Mouse (Mus musculus): ENCODE measurements around the gene Olfr1512. TPM values are rescaled to one million over a fixed set of nuclear protein-coding genes. Genes with fewer than 3 reads are reported as not detected.
"Not testable (repeated sequence)": the region's sequence is repeated elsewhere in the genome, so short reads cannot be mapped to it uniquely, and the experiment has no call there.

The Olfr1512 gene
- total RNA-seq (2018; cell fraction: chromatin; rRNA removed): not detected
- total RNA-seq (2018; cell fraction: cytosol; rRNA removed): not detected
- total RNA-seq (2018; cell fraction: nucleus; rRNA removed): not detected
- polyA plus RNA-seq (2018): not detected in 3 replicates

GRCm38 (mm10) chr14:52379068-52379467 is at the start of gene Olfr1512:
Olfr1512 (minus strand) TSS chr14:52379168.
- WGBS (ENCODE audit: missing documents): 83% methylated on average over 2 of the region's 2 CpGs
- Histone ChIP-seq H3K27ac (no peak within 1 kb of the TSS), H3K4me3 (ENCODE audit: inconsistent target) (no peak within 1 kb of the TSS), H3K79me2 (ENCODE audit: inconsistent target) (no peaks in the 10 kb centered on the region), H3K36me3 (ENCODE audit: inconsistent target) (no peaks in the 10 kb centered on the region)

- no peaks in the 10 kb centered on the region for H3K36me3 ChIP-seq (ENCODE audit: inconsistent target)
- WGBS (ENCODE audit: missing documents): 83% methylated on average over 1 of the region's 1 CpGs
- H3K27ac ChIP-seq: no peak overlapping the region
- H3K79me2 ChIP-seq (ENCODE audit: inconsistent target): no peaks in the 10 kb centered on the region
- H3K4me3 ChIP-seq (ENCODE audit: inconsistent target): no peak overlapping the region
Observed at GRCm38 (mm10) chr14:52427686-52428085, 48.7 kb upstream of the Olfr1512 start.

- Histone ChIP-seq H3K4me3 (ENCODE audit: inconsistent target) (no peak within 1 kb of the TSS), H3K36me3 (ENCODE audit: inconsistent target) (no peaks in the 10 kb centered on the region), H3K79me2 (ENCODE audit: inconsistent target) (no peaks in the 10 kb centered on the region), H3K27ac (no peak within 1 kb of the TSS)
- 92% methylated on average over 3 of the region's 3 CpGs for WGBS (ENCODE audit: missing documents)
Observed at GRCm38 (mm10) chr14:52414273-52414672, 35.3 kb upstream of the Olfr1512 start, which contains the start of gene Olfr1510. Olfr1510 (minus strand) TSS chr14:52414373.

- not testable (repeated sequence) for H3K79me2 ChIP-seq (ENCODE audit: inconsistent target); H3K4me3 ChIP-seq (ENCODE audit: inconsistent target); H3K36me3 ChIP-seq (ENCODE audit: inconsistent target); H3K27ac ChIP-seq
- WGBS (ENCODE audit: missing documents): 45% methylated on average over 2 of the region's 10 CpGs
Observed at GRCm38 (mm10) chr14:52410142-52410919, 31.4 kb upstream of the Olfr1512 start.

GRCm38 (mm10) chr14:52397279-52397678 is 18.3 kb upstream of the Olfr1512 start, which contains the start of gene Olfr1511:
Olfr1511 (minus strand) TSS chr14:52397379.
- WGBS (ENCODE audit: missing documents): 85% methylated on average over 4 of the region's 4 CpGs
- Histone ChIP-seq H3K36me3 (ENCODE audit: inconsistent target) (no peaks in the 10 kb centered on the region), H3K4me3 (ENCODE audit: inconsistent target) (no peak within 1 kb of the TSS), H3K27ac (no peak within 1 kb of the TSS), H3K79me2 (ENCODE audit: inconsistent target) (no peaks in the 10 kb centered on the region)

- not testable (repeated sequence) for H3K79me2 ChIP-seq (ENCODE audit: inconsistent target); H3K36me3 ChIP-seq (ENCODE audit: inconsistent target); H3K27ac ChIP-seq; H3K4me3 ChIP-seq (ENCODE audit: inconsistent target)
- WGBS (ENCODE audit: missing documents): 30% methylated on average over 8 of the region's 9 CpGs
Observed at GRCm38 (mm10) chr14:52390084-52390848, 11.3 kb upstream of the Olfr1512 start.

- no peak overlapping the region for H3K4me3 ChIP-seq (ENCODE audit: inconsistent target)
- WGBS (ENCODE audit: missing documents): 97% methylated on average over 3 of the region's 3 CpGs
Observed at GRCm38 (mm10) chr14:52368741-52369140, 10.2 kb downstream of the Olfr1512 start.

GRCm38 (mm10) chr14:52356308-52356707 is 22.7 kb downstream of the Olfr1512 start, which contains the start of gene Olfr1513:
Olfr1513 (minus strand) TSS chr14:52356408.
- H3K4me3 ChIP-seq (ENCODE audit: inconsistent target): no peak within 1 kb of the TSS
- WGBS (ENCODE audit: missing documents): 73% methylated on average over 4 of the region's 4 CpGs

More at GRCm38 (mm10) chr14:52368741-52369140, 10.2 kb downstream of the Olfr1512 start:
- Histone ChIP-seq H3K79me2 (ENCODE audit: inconsistent target) (no peaks in the 10 kb centered on the region), H3K36me3 (ENCODE audit: inconsistent target) (no peaks in the 10 kb centered on the region), H3K27ac (no peak overlapping the region)

GRCm38 (mm10) chr14:52339512-52339852 is 39.5 kb downstream of the Olfr1512 start:
- no peak overlapping the region for H3K4me3 ChIP-seq (ENCODE audit: inconsistent target)
- H3K79me2 ChIP-seq (ENCODE audit: inconsistent target): no peaks in the 10 kb centered on the region
- WGBS (ENCODE audit: missing documents): 81% methylated on average over 6 of the region's 6 CpGs
- H3K36me3 ChIP-seq (ENCODE audit: inconsistent target): no peaks in the 10 kb centered on the region
- no peak overlapping the region for H3K27ac ChIP-seq

More at GRCm38 (mm10) chr14:52356308-52356707, 22.7 kb downstream of the Olfr1512 start, which contains the start of gene Olfr1513:
- no peaks in the 10 kb centered on the region for H3K79me2 ChIP-seq (ENCODE audit: inconsistent target)
- no peaks in the 10 kb centered on the region for H3K36me3 ChIP-seq (ENCODE audit: inconsistent target)
- no peak within 1 kb of the TSS for H3K27ac ChIP-seq

- WGBS (ENCODE audit: missing documents): 32% methylated on average over 21 of the region's 21 CpGs
- H3K79me2 ChIP-seq (ENCODE audit: inconsistent target): no peaks in the 10 kb centered on the region
- H3K27ac ChIP-seq: no peak overlapping the region
- H3K36me3 ChIP-seq (ENCODE audit: inconsistent target): no peaks in the 10 kb centered on the region
- H3K4me3 ChIP-seq (ENCODE audit: inconsistent target): no peak overlapping the region
Observed at GRCm38 (mm10) chr14:52338751-52339511, 40.0 kb downstream of the Olfr1512 start.

GRCm38 (mm10) chr14:52332171-52332570 is 46.8 kb downstream of the Olfr1512 start:
- WGBS (ENCODE audit: missing documents): no CpG with 5 or more reads among the region's 3 CpGs
- Histone ChIP-seq H3K27ac (no peak overlapping the region), H3K4me3 (ENCODE audit: inconsistent target) (no peak overlapping the region), H3K36me3 (ENCODE audit: inconsistent target) (no peaks in the 10 kb centered on the region), H3K79me2 (ENCODE audit: inconsistent target) (no peaks in the 10 kb centered on the region)

GRCm38 (mm10) chr14:52331069-52331750 is 47.8 kb downstream of the Olfr1512 start:
- Histone ChIP-seq H3K4me3 (ENCODE audit: inconsistent target) (no peak overlapping the region), H3K36me3 (ENCODE audit: inconsistent target) (no peaks in the 10 kb centered on the region), H3K79me2 (ENCODE audit: inconsistent target) (no peaks in the 10 kb centered on the region), H3K27ac (no peak overlapping the region)
- 42% methylated on average over 4 of the region's 4 CpGs for WGBS (ENCODE audit: missing documents)

GRCm38 (mm10) chr14:52327910-52328812 is 50.8 kb downstream of the Olfr1512 start, which contains the start of gene Sall2:
Sall2 (minus strand) TSS chr14:52328762.
- no peaks in the 10 kb centered on the region for H3K36me3 ChIP-seq (ENCODE audit: inconsistent target)
- H3K27ac ChIP-seq: no peak within 1 kb of the TSS
- 9% methylated on average over 25 of the region's 26 CpGs for WGBS (ENCODE audit: missing documents)
- H3K4me3 ChIP-seq (ENCODE audit: inconsistent target): no peak within 1 kb of the TSS
- H3K79me2 ChIP-seq (ENCODE audit: inconsistent target): no peaks in the 10 kb centered on the region

All from macrophage (primary cell).